Mouse (Mus musculus) midbrain, embryonic 10.5 days (tissue): ENCODE measurements at regions not wholly inside any gene's neighbourhood (a gene's known extent, or its start where the extent isn't known, plus 50 kb on each side); places are given as distances from the start of the nearest gene placed in this dataset.
"Not testable (repeated sequence)": the region's sequence is repeated elsewhere in the genome, so short reads cannot be mapped to it uniquely, and the experiment has no call there.

Experiments
- DNase-seq: peaks from one replicate; pipeline ENCODE4 v3.0.0-alpha.2; 2017; ENCODE audit warnings: low spot score
- H3K27ac ChIP-seq: fragments of 300-500 bp; sonication (generic); replicated peaks from 2 replicates; pipeline ENCODE4 v1.5.1; 2016; ENCODE audit warnings: mild to moderate bottlenecking
- H3K27me3 ChIP-seq: fragments of 300-500 bp; sonication (generic); 2 replicates; pipeline ENCODE4 v1.6.1; 2016; ENCODE audit warnings: low read depth, mild to moderate bottlenecking; ENCODE audit not compliant: poor library complexity, severe bottlenecking
- H3K36me3 ChIP-seq: fragments of 300-500 bp; sonication (generic); 2 replicates; pipeline ENCODE4 v1.6.1; 2016; ENCODE audit warnings: mild to moderate bottlenecking, moderate library complexity
- H3K4me1 ChIP-seq: fragments of 300-500 bp; sonication (generic); 2 replicates; pipeline ENCODE4 v1.6.1; 2016
- H3K4me3 ChIP-seq: fragments of 300-500 bp; sonication (generic); 2 replicates; pipeline ENCODE4 v1.5.1; 2016; ENCODE audit warnings: mild to moderate bottlenecking, moderate library complexity
- H3K9me3 ChIP-seq: fragments of 300-500 bp; sonication (generic); replicated peaks from 2 replicates; pipeline ENCODE4 v1.6.1; 2016; ENCODE audit warnings: mild to moderate bottlenecking
- WGBS: fragments of 180-500 bp; shearing (Covaris S2); methylation state at CpG from one replicate; pipeline ENCODE4 v1.1.7; 2016; 5-methylcytosine and 5-hydroxymethylcytosine counted together

DNA sequence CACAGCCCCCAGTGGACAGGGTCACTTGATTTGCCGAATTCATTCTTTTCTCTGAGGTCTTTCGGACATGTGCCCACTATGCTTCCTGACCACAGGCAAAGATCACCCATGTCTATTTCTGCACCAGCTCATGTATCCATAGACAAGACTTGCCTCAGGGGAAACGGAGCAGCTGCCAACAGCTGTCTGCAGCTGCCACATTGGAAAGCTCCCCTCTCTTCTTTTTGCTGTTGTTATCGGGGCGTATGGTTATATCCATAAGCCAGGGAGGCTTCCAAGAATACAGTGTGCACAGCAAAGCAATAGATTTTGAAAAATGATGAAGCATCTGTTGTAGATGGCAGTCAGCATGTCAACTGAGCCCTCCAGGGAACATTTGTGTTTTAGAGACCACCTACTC is 913.4 kb downstream of the Ets1 start:
- Histone ChIP-seq H3K36me3 (no peaks in the 10 kb centered on the region), H3K4me3 (no peak overlapping the region), H3K27me3 (no peaks in the 10 kb centered on the region), H3K4me1 (no peaks in the 10 kb centered on the region), H3K27ac (no peak overlapping the region), H3K9me3 (no peaks in the 10 kb centered on the region)
- no peak for DNase-seq
- WGBS, result 93% methylated on average over 5 of the region's 5 CpGs

DNA sequence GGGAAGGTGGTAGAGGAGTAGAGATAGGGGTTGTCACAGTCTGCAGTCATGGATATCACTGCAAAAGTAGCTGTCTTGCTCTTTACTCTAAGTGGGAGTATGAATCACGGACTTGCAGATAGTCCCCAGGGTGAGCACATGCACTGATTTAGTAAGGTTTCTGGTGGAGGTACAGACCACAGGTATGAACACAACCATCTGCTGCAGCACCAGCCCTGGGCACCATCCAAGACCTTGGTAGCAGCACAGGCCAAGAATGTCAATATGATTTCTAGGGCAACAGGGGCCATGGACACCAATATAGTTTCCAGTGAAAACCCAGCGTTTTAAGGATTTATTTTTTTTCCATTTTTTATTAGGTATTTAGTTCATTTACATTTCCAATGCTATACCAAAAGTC is 913.7 kb upstream of the Kirrel3 start:
- no peaks in the 10 kb centered on the region for H3K9me3 ChIP-seq
- 84% methylated on average over 2 of the region's 2 CpGs for WGBS
- H3K4me3 ChIP-seq, result no peak overlapping the region
- H3K27ac ChIP-seq, result no peak overlapping the region
- no peak for DNase-seq
- no peaks in the 10 kb centered on the region for H3K4me1 ChIP-seq
- H3K36me3 ChIP-seq, result no peaks in the 10 kb centered on the region
- H3K27me3 ChIP-seq, result no peaks in the 10 kb centered on the region

DNA sequence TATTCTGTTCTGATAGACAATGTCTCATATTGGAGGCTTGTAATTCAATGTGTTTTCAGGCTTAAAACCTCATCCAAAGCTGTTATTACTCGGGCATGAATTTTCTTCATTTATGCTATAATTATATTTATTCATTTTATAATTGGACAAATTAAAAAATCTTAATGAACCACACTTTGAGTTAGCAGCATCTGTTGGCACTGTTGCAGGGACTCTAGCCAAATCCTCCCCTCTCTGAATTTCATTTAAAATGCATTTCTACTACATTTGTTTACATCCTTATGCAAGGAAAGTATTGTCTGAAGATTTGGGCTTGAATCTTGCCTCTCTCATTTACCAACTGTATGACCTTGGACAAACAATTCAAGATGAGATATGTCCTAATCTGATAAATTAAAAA is 874.2 kb upstream of the Kirrel3 start:
- Histone ChIP-seq H3K4me3 (no peak overlapping the region), H3K27me3 (no peaks in the 10 kb centered on the region), H3K4me1 (no peaks in the 10 kb centered on the region), H3K36me3 (no peaks in the 10 kb centered on the region), H3K27ac (no peak overlapping the region), H3K9me3 (no peaks in the 10 kb centered on the region)
- WGBS, result 79% methylated on average over 1 of the region's 1 CpGs
- DNase-seq, result no peak

DNA sequence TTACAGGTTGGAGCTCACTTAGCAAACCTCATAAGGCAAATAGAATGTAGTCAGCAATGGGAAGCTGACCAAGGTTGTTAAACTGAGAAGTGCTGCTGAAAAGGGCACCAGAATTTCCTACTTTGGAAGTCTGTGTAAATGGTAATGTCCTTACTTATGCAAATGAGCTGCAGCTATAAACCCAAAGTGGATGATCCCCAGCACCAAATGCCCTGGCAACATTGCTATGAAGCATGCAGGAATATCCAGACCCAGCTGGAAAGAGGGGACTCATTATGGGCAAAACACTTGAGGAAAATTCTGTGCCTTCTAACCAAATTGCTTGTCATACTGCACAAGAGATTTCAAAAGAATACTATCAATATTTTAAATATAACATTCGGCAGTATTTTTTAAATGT is 861.3 kb upstream of the Kirrel3 start:
- no peak overlapping the region for H3K4me3 ChIP-seq
- no peak for DNase-seq
- no peaks in the 10 kb centered on the region for H3K36me3 ChIP-seq
- WGBS, result 92% methylated on average over 1 of the region's 1 CpGs
- no peak overlapping the region for H3K27ac ChIP-seq
- no peaks in the 10 kb centered on the region for H3K9me3 ChIP-seq
- no peaks in the 10 kb centered on the region for H3K4me1 ChIP-seq
- no peaks in the 10 kb centered on the region for H3K27me3 ChIP-seq

DNA sequence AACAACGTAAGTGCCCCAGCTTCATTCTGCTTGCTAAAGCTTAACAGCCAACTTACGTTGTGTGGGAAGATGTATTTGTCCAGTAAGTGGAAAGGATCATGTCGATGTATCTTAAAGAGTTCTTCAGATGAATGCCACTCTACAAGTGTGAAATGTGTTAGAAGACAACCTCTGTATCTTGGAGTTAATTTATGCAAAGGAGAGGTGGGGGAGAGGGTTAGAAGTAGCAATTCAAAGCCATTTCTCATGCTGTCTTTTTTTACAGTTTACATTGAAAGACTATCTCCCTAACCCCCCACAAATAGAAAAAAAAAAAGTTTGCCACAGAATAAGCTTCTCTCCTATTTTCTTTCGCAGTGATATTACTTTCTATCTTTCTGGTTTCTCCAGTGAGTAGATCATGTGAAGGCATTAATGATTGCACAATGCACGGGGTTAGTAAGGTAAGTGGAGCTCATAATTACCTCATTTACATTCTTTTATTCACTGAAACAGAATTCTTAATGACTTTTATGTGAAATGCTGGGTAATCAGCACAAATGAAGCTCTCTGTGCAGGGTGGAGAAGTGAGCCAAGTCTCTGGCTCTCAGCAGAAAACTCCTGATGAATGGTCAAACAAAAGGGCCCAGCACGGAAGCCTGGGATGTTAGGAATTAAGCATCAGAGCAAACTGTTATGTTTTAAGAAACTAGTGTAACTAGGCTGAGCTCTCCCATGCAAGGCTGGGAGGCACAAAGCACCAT is 855.8 kb upstream of the Kirrel3 start:
- Histone ChIP-seq H3K36me3 (no peaks in the 10 kb centered on the region), H3K27ac (no peak overlapping the region), H3K4me1 (no peaks in the 10 kb centered on the region), H3K27me3 (no peaks in the 10 kb centered on the region), H3K4me3 (no peak overlapping the region), H3K9me3 (no peaks in the 10 kb centered on the region)
- DNase-seq, result no peak
- WGBS, result 72% methylated on average over 6 of the region's 6 CpGs

DNA sequence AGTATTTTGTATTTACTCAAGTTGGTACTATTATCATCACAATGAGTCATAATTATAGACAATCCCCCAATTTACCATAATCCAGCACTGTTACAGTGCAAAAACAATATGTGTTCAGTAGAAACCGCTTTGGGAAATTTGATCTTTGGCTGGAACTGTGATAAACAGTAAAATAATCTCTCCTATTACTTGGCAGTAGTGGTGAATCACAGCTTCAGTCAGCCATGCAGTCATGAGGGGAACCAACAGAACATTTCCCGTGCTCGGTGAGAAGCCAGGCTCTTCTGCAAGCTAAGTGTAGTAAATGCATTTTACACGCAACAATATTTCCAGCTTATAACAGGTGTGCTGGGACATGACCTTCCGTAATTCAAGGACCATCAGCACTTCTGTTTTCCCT is 822.7 kb upstream of the Kirrel3 start:
- H3K36me3 ChIP-seq, result no peaks in the 10 kb centered on the region
- 89% methylated on average over 5 of the region's 5 CpGs for WGBS

DNA sequence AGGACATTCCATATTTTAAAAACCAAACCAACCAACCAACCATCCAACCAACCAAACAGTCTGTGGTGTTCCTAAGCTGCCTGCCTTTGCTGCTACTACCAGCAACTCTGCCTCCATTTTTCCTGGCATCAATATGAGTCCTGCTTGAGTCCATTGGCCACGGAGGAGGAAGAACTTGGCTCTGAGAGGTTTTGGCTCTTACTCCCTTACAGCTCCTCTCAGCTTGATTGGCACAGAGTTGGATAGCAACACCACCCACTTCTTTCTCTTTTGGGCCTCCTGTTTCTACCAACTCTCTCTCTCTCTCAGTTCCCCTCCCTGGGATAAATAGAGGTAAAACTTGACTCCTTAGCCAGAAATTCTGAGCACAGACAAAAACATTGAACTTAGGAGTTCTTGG is 804.6 kb upstream of the Kirrel3 start:
- Histone ChIP-seq H3K27me3 (no peaks in the 10 kb centered on the region), H3K9me3 (no peaks in the 10 kb centered on the region), H3K4me3 (no peak overlapping the region), H3K36me3 (no peaks in the 10 kb centered on the region), H3K4me1 (no peaks in the 10 kb centered on the region), H3K27ac (no peak overlapping the region)
- no peak for DNase-seq
- WGBS, result 68% methylated on average over 1 of the region's 1 CpGs

More for the DNA sequence above, 822.7 kb upstream of the Kirrel3 start:
- Histone ChIP-seq H3K27ac (no peak overlapping the region), H3K4me1 (no peaks in the 10 kb centered on the region), H3K9me3 (no peaks in the 10 kb centered on the region), H3K27me3 (no peaks in the 10 kb centered on the region), H3K4me3 (no peak overlapping the region)
- DNase-seq, result no peak

DNA sequence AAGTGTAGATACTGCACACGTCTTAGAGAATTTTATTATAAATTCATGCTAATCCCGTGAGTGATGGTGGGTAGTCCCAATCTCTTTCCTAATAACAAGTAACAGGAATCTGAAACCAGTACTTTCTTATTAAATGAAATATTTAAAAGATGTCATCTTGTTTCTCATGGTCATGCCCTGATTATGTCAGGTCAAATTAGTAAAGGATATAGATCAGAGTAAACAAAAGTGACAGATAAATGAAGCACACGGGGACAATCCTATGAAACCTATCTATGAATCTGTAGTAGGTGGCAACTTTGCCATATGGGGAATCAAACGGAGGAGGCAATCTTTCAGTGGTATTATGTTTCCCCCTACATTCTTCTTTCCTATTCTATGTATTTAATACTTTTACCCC is 794.0 kb upstream of the Kirrel3 start:
- Histone ChIP-seq H3K9me3 (no peaks in the 10 kb centered on the region), H3K36me3 (no peaks in the 10 kb centered on the region), H3K27ac (no peak overlapping the region), H3K4me3 (no peak overlapping the region), H3K27me3 (no peaks in the 10 kb centered on the region), H3K4me1 (no peaks in the 10 kb centered on the region)
- WGBS, result 86% methylated on average over 4 of the region's 4 CpGs
- no peak for DNase-seq

DNA sequence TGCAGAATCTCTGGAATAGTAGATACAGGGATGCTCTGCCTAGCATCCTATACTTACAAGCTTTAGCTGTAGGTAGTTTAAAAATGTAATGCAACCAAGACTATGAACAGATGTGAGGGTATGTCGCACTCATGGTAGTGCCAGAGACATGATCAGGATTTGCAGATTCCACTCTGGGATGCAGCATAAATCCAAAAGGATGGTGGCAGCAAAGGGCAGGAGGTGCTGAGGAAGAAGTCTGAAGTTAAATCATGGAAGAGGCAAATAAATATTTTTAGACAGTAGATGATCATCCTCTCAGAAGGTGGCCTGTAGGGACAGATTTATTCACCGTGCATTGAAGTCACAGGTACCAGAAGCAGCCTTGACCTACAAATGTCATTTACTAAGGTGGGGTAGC is 768.1 kb upstream of the Kirrel3 start:
- H3K27ac ChIP-seq, result no peak overlapping the region
- WGBS, result 93% methylated on average over 2 of the region's 2 CpGs
- H3K36me3 ChIP-seq, result no peaks in the 10 kb centered on the region
- H3K27me3 ChIP-seq, result no peaks in the 10 kb centered on the region
- no peak overlapping the region for H3K4me3 ChIP-seq
- no peak for DNase-seq
- H3K4me1 ChIP-seq, result peaks cover 6% of the 10 kb centered on the region
- H3K9me3 ChIP-seq, result no peaks in the 10 kb centered on the region

DNA sequence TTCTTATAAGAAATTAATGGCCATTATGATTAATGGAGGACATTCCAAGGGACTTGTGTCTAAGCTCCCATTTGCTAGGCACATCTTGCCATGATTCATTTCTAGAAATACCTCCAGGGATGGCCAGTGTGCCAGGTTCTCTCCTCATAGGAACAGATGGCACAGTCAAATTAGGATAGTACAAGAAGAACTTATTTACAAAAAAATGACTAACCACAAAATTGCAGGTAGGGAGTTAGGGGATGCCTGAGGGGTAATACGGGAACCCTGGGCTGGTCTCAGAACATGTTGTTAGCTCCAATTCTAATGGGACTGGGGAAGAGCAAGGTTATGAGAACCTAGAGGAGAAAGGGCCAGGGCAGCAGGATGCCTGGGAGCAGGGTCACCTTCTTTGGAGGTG is 760.9 kb upstream of the Kirrel3 start:
- WGBS, result 97% methylated on average over 1 of the region's 1 CpGs

DNA sequence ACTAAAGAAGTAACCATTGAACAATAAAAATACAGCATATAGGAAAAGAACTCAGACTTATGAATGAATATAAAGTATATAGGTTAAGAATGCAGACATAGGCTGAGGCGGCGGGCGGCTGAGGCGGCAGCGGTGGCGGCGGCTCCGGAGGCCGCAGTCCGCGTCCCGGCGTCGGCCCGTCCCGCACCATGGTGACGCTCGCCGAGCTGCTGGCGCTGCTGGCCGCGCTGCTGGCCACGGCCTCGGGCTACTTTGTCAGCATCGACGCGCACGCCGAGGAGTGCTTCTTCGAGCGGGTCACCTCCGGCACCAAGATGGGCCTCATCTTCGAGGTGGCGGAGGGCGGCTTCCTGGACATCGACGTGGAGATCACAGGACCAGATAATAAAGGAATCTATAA is 757.6 kb upstream of the Kirrel3 start:
- H3K4me1 ChIP-seq, H3K9me3 ChIP-seq, H3K4me3 ChIP-seq, H3K36me3 ChIP-seq, DNase-seq, H3K27me3 ChIP-seq, H3K27ac ChIP-seq: not testable (repeated sequence)
- WGBS, result 85% methylated on average over 19 of the region's 37 CpGs

More for the DNA sequence above, 760.9 kb upstream of the Kirrel3 start:
- no peaks in the 10 kb centered on the region for H3K4me1 ChIP-seq
- no peaks in the 10 kb centered on the region for H3K9me3 ChIP-seq
- H3K27me3 ChIP-seq, result no peaks in the 10 kb centered on the region
- no peak for DNase-seq
- H3K4me3 ChIP-seq, result no peak overlapping the region
- H3K36me3 ChIP-seq, result no peaks in the 10 kb centered on the region
- no peak overlapping the region for H3K27ac ChIP-seq

DNA sequence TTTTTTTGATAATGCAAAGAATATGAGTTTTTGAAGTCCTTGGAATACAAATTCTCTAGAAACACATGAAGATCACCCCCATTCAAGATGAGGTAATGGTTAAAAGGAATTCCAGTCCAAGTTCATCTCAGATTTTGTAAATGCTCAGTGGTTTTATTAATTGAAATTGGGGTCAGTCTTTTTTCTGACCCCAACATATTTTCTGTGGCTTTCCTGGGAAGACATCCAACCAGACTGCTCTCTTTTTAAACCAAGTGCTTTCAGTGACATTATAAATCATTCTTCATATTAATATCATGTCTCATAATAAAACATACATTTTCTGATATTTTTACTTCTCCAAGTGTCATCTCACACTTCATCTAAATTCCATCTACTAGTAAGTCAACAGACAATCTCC is 725.0 kb upstream of the Kirrel3 start:
- no peak overlapping the region for H3K27ac ChIP-seq
- no peak for DNase-seq
- no peaks in the 10 kb centered on the region for H3K4me1 ChIP-seq
- no peaks in the 10 kb centered on the region for H3K9me3 ChIP-seq
- no peaks in the 10 kb centered on the region for H3K36me3 ChIP-seq
- no peak overlapping the region for H3K4me3 ChIP-seq
- no peaks in the 10 kb centered on the region for H3K27me3 ChIP-seq

DNA sequence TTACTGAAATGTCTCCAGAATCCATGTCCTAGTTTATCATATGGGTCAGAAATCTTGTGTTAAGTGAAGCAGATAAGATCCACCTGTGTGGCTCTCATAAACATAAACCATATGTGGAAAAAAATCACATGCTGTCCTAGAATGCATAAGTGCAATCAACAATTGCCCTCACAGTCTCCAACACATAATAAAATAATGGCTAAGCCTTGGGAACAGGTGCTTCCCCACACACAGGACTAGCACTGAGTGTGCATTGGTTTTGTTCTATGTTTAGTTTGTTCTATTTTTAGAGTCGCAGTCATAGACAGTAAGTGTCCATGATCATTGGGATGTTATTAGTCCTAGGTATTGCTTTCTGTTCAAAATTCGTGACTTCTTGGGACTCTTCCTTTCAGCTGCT is 719.5 kb upstream of the Kirrel3 start:
- no peaks in the 10 kb centered on the region for H3K4me1 ChIP-seq
- H3K9me3 ChIP-seq, result no peaks in the 10 kb centered on the region
- no peaks in the 10 kb centered on the region for H3K27me3 ChIP-seq
- H3K36me3 ChIP-seq, result no peaks in the 10 kb centered on the region
- 86% methylated on average over 2 of the region's 2 CpGs for WGBS
- no peak for DNase-seq
- no peak overlapping the region for H3K27ac ChIP-seq
- H3K4me3 ChIP-seq, result no peak overlapping the region

DNA sequence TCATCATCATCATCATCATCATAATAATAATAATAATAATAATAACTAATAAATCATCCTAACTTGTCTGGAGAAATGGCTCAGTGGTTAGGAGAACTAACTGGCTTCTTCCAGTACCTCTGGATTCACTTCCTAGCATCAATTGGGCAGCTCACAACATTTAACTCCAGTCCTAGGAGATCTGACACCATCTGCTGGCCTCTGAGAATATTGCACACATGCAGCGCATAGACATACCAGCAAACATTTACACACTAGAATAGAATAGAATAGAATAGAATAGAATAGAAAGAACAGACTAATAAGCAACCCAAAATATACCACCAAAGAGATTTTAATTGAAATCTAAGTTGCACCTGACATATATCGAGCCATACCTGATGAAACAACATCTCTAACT is 715.9 kb upstream of the Kirrel3 start:
- Histone ChIP-seq H3K4me3 (no peak overlapping the region), H3K27ac (no peak overlapping the region), H3K9me3 (no peaks in the 10 kb centered on the region), H3K36me3 (no peaks in the 10 kb centered on the region), H3K27me3 (no peaks in the 10 kb centered on the region), H3K4me1 (no peaks in the 10 kb centered on the region)
- no peak for DNase-seq
- WGBS, result 90% methylated on average over 2 of the region's 2 CpGs
